17 mouse cellular contexts compared by ENCODE assay signal in genomic region chr12:32685788-32686385, GRCm38 (mm10).
A peak's percentile ranks its signal among the peaks of the same experiment; 100 is the strongest.
DNase-seq lines count a peak whose midpoint lies in the region; ATAC-seq and TF ChIP-seq lines count a peak whose summit lies in the region.
"Had no signal": no experiment of that assay in that cellular context is flagged by ENCODE, and none has a peak within 500 bp of the region (broad histone marks: within the 10 kb centered on the region; RNA-seq: fewer than 3 reads in every experiment).

No protein-coding gene starts in this region.

- no peaks in the 10 kb centered on the region for H3K36me3 ChIP-seq in forebrain, embryonic 14.5 days (ENCODE audit: control insufficient read depth, insufficient read depth, low read length)
- no peaks in the 10 kb centered on the region for H3K36me3 ChIP-seq in forebrain, embryonic 10.5 days (replicated peaks)
- H3K36me3 ChIP-seq in midbrain, embryonic 16.5 days (ENCODE audit: control insufficient read depth, insufficient read depth, low read length), result no peaks in the 10 kb centered on the region
- H3K36me3 ChIP-seq in midbrain, embryonic 10.5 days, result no peaks in the 10 kb centered on the region
- H3K36me3 ChIP-seq: embryonic facial prominence, embryonic 10.5 days; embryonic facial prominence, embryonic 12.5 days; forebrain, embryonic 12.5 days had no signal

- H3K9ac ChIP-seq in forebrain, embryonic 14.5 days (ENCODE audit: low read length), result no peak overlapping the region
- no peak overlapping the region for H3K9ac ChIP-seq in midbrain, embryonic 16.5 days (ENCODE audit: low read depth, low read length)
- H3K9ac ChIP-seq: embryonic facial prominence, embryonic 12.5 days; forebrain, embryonic 12.5 days; forebrain, postnatal 0 days had no signal

- intact Hi-C loops in gastrocnemius, adult 2 months (cut with DNase I), result loop anchor here (5.0 kb wide), 1 partner anchor 126 kb away; no protein-coding TSS in a partner anchor

- no peak for TF ChIP-seq CTCF in gastrocnemius, adult 2 months (IDR thresholded peaks at IDR 0.05)

- no peaks in the 10 kb centered on the region for H3K27me3 ChIP-seq in forebrain, embryonic 14.5 days (replicated peaks; ENCODE audit: control insufficient read depth, insufficient read depth, low read length)
- H3K27me3 ChIP-seq in forebrain, embryonic 10.5 days (ENCODE audit: poor library complexity, severe bottlenecking), result no peaks in the 10 kb centered on the region
- no peaks in the 10 kb centered on the region for H3K27me3 ChIP-seq in midbrain, embryonic 16.5 days (ENCODE audit: control insufficient read depth, insufficient read depth, low read depth, low read length)
- no peaks in the 10 kb centered on the region for H3K27me3 ChIP-seq in midbrain, embryonic 10.5 days (ENCODE audit: low read depth, poor library complexity, severe bottlenecking)
- H3K27me3 ChIP-seq: embryonic facial prominence, embryonic 12.5 days; forebrain, embryonic 12.5 days had no signal

- no peak overlapping the region for H3K4me2 ChIP-seq in forebrain, embryonic 14.5 days (ENCODE audit: low read length)
- no peak overlapping the region for H3K4me2 ChIP-seq in midbrain, embryonic 16.5 days (ENCODE audit: low read length)
- H3K4me2 ChIP-seq: embryonic facial prominence, embryonic 12.5 days; forebrain, embryonic 12.5 days had no signal

- no peaks in the 10 kb centered on the region for H3K9me3 ChIP-seq in forebrain, embryonic 14.5 days (replicated peaks; ENCODE audit: control insufficient read depth, low read length)
- H3K9me3 ChIP-seq in forebrain, embryonic 10.5 days, result no peaks in the 10 kb centered on the region
- no peaks in the 10 kb centered on the region for H3K9me3 ChIP-seq in midbrain, embryonic 16.5 days (replicated peaks; ENCODE audit: control insufficient read depth, low read length, poor library complexity, severe bottlenecking)
- no peaks in the 10 kb centered on the region for H3K9me3 ChIP-seq in midbrain, embryonic 10.5 days (replicated peaks)
- H3K9me3 ChIP-seq: embryonic facial prominence, embryonic 10.5 days; embryonic facial prominence, embryonic 12.5 days; forebrain, embryonic 12.5 days had no signal

- no peak overlapping the region for H3K4me3 ChIP-seq in forebrain, embryonic 14.5 days (ENCODE audit: low read depth, low read length)
- no peak overlapping the region for H3K4me3 ChIP-seq in forebrain, embryonic 10.5 days
- H3K4me3 ChIP-seq in midbrain, embryonic 16.5 days (ENCODE audit: low read depth, low read length), result no peak overlapping the region
- H3K4me3 ChIP-seq in midbrain, embryonic 10.5 days, result no peak overlapping the region
- no peak overlapping the region for H3K4me3 ChIP-seq in gastrocnemius, adult 2 months
- H3K4me3 ChIP-seq: embryonic facial prominence, embryonic 10.5 days; embryonic facial prominence, embryonic 12.5 days; forebrain, embryonic 12.5 days had no signal

- no peaks in the 10 kb centered on the region for H3K4me1 ChIP-seq in forebrain, embryonic 14.5 days (ENCODE audit: control insufficient read depth, insufficient read depth, low read length)
- H3K4me1 ChIP-seq in forebrain, embryonic 10.5 days, result no peaks in the 10 kb centered on the region
- no peaks in the 10 kb centered on the region for H3K4me1 ChIP-seq in midbrain, embryonic 16.5 days (ENCODE audit: control insufficient read depth, insufficient read depth, low read length)
- H3K4me1 ChIP-seq in midbrain, embryonic 10.5 days, result no peaks in the 10 kb centered on the region
- H3K4me1 ChIP-seq: embryonic facial prominence, embryonic 10.5 days; embryonic facial prominence, embryonic 12.5 days; forebrain, embryonic 12.5 days had no signal

- H3K27ac ChIP-seq in forebrain, embryonic 14.5 days (ENCODE audit: low read depth, low read length), result no peak overlapping the region
- no peak overlapping the region for H3K27ac ChIP-seq in forebrain, embryonic 10.5 days
- H3K27ac ChIP-seq in midbrain, embryonic 16.5 days (ENCODE audit: low read length), result no peak overlapping the region
- H3K27ac ChIP-seq in midbrain, embryonic 10.5 days (replicated peaks), result no peak overlapping the region
- no peak overlapping the region for H3K27ac ChIP-seq in gastrocnemius, adult 2 months
- H3K27ac ChIP-seq: embryonic facial prominence, embryonic 10.5 days; embryonic facial prominence, embryonic 12.5 days; forebrain, embryonic 12.5 days had no signal

- no peak for ATAC-seq in forebrain, embryonic 14.5 days
- ATAC-seq in midbrain, embryonic 16.5 days, result peak; percentile 70; the same call in 1 of the 2 replicates
- ATAC-seq: forebrain, postnatal 0 days had no signal

- WGBS in forebrain, embryonic 14.5 days, result 86% methylated on average over 7 of the region's 7 CpGs
- WGBS in forebrain, embryonic 10.5 days, result 84% methylated on average over 7 of the region's 7 CpGs
- 66% methylated on average over 7 of the region's 7 CpGs for WGBS in midbrain, embryonic 16.5 days
- WGBS in midbrain, embryonic 10.5 days, result 84% methylated on average over 7 of the region's 7 CpGs

- peak; percentile 16 for DNase-seq in forebrain, embryonic 14.5 days (ENCODE audit: low spot score)
- DNase-seq in forebrain, embryonic 10.5 days (ENCODE audit: extremely low spot score, low spot score), result no peak
- no peak for DNase-seq in midbrain, embryonic 10.5 days (ENCODE audit: low spot score)
- DNase-seq in gastrocnemius, adult 2 months, result no peak
- DNase-seq: adrenal gland, adult 2 months; adrenal gland, postnatal 10 days; adrenal gland, postnatal 25 days; cerebellum, adult 11-12 months; cerebellum, adult 2 months; cerebellum, adult 9-10 months; cerebellum, postnatal 10 days; cerebellum, postnatal 25 days; forebrain, postnatal 0 days had no signal
